Mouse (Mus musculus): Measurements from ENCODE around the gene Efnb3.

Gene Efnb3

GRCm38 (mm10) chr11:69582230-69582805 lies 22.3 kb upstream of the Efnb3 start:
- no peak for DNase-seq

- DNase-seq = no peak
These were observed 21.8 kb upstream of the Efnb3 start for GRCm38 (mm10) chr11:69581814-69582213.

GRCm38 (mm10) chr11:69581147-69581688 lies 21.2 kb upstream of the Efnb3 start:
- peak; percentile 83 for DNase-seq

GRCm38 (mm10) chr11:69580572-69581146 lies 20.7 kb upstream of the Efnb3 start:
- DNase-seq = no peak

- DNase-seq = peak; percentile 72
These were observed 20.1 kb upstream of the Efnb3 start, which contains the start of the genes Wrap53 and Trp53 for GRCm38 (mm10) chr11:69580091-69580514. Wrap53 (minus strand) TSS chr11:69580255. Trp53 (plus strand) TSS chr11:69580359.

GRCm38 (mm10) chr11:69579128-69580017 lies 19.4 kb upstream of the Efnb3 start:
- DNase-seq = peak; percentile 99

GRCm38 (mm10) chr11:69578301-69578700 lies 18.3 kb upstream of the Efnb3 start:
- DNase-seq = no peak

GRCm38 (mm10) chr11:69576307-69576706 lies 16.3 kb upstream of the Efnb3 start:
- no peak for DNase-seq

- no peak for DNase-seq
These were observed 15.2 kb upstream of the Efnb3 start for GRCm38 (mm10) chr11:69575220-69575619.

GRCm38 (mm10) chr11:69565131-69565530 lies 5.1 kb upstream of the Efnb3 start:
- DNase-seq = no peak

- no peak for DNase-seq
These were observed 4.4 kb upstream of the Efnb3 start for GRCm38 (mm10) chr11:69564391-69564790.

- DNase-seq = no peak
These were observed 3.4 kb upstream of the Efnb3 start for GRCm38 (mm10) chr11:69563373-69563772.

GRCm38 (mm10) chr11:69560896-69561854 lies 1.2 kb upstream of the Efnb3 start:
- DNase-seq = no peak

- DNase-seq = no peak
These were observed 822 bp downstream of the Efnb3 start for GRCm38 (mm10) chr11:69559183-69559582.

- DNase-seq = no peak
These were observed 1.2 kb downstream of the Efnb3 start for GRCm38 (mm10) chr11:69558756-69559155.

- peak; percentile 73 for DNase-seq
These were observed 2.5 kb downstream of the Efnb3 start for GRCm38 (mm10) chr11:69557381-69557958.

GRCm38 (mm10) chr11:69554539-69555140 lies 5.4 kb downstream of the Efnb3 start:
- no peak for DNase-seq

GRCm38 (mm10) chr11:69553341-69553721 lies 6.7 kb downstream of the Efnb3 start:
- no peak for DNase-seq

GRCm38 (mm10) chr11:69552622-69553340 lies 7.2 kb downstream of the Efnb3 start:
- peak; percentile 78 for DNase-seq

GRCm38 (mm10) chr11:69551310-69551709 lies 8.7 kb downstream of the Efnb3 start:
- DNase-seq = no peak
